Mouse (Mus musculus): Measurements from ENCODE around the gene Rnase1.

- TF ChIP-seq CTCF (IDR thresholded peaks at IDR 0.05; ENCODE audit: extremely low read depth, insufficient read length, insufficient replicate concordance, low read depth, low read length) (no peak), POLR2A (IDR thresholded peaks at IDR 0.05; ENCODE audit: low read depth, low read length) (no peak)
These were observed 6.2 kb downstream of the Rnase1 start for GRCm38 (mm10) chr14:51140342-51140741.

Measured in small intestine, adult 2 months (tissue).